Mouse (Mus musculus) fibroblast of lung, adult 2 months (primary cell): ENCODE measurements around the gene Ano10.
"Not testable (repeated sequence)": the region's sequence is repeated elsewhere in the genome, so short reads cannot be mapped to it uniquely, and the experiment has no call there.

Experiments used
- DNase-seq: peaks from one replicate; pipeline ENCODE4 v3.0.0-alpha.2; 2011; ENCODE audit warnings: low read depth

Ano10 gene

DNA sequence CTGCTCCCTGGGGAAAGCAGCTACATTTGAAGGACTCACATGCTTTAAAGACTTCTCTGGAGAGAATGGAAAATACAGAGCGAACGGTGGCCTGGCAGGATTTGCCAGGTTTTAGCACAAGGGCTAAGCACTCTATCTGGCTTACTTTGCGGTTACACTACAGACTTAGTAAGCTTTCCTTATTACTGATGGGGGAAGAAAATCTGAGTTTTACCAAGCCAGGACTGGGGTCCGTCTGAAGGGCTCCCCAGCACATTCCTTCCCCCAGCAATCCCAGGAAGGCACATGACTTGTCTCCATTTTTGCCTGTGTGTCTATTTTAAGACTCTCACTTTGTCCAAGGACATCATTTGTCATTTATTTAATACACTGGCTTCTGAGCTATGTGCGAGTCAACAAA lies 97.2 kb downstream of the Ano10 start:
- no peak for DNase-seq

GRCm38 (mm10) chr9:122195042-122195682 lies 99.1 kb downstream of the Ano10 start:
- DNase-seq = no peak

DNA sequence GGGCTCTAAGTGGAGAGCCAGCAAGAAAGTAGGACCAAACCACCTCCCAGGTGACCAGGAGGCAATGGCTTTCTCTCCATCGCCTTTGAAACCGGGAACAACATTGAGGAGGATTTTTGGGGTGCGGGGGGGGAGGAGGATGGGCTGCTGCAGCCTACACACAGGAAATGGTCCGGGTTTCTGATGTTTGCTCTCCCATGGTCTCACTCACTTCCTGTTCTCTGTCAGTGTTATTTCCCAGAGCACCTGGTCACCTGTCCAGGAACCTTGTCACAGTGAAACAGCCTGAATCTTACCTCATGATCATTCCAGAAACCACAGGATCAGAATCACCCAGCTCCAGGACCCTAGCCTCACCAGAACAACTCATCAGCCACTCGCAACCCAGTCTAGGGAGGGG lies 100.4 kb downstream of the Ano10 start:
- no peak for DNase-seq

DNA sequence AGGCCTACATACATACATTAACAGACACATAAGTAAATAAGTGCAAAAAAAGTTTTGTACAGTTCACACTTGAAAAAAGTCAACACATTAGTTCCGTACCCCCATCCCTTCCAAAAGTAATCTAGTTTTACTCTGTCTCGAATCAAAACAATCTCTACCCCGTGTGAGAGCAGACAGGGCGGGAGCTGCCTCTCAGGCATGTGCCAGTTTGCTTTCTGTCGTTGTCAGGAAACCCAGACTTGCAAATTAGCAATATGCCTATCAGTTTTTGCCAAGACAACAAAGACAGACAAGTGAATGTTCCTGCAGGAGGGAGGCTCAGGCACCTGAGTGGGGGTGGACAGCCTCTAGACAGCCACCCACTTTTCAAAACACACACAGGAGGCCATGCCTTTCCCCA lies 100.9 kb downstream of the Ano10 start:
- DNase-seq = no peak

DNA sequence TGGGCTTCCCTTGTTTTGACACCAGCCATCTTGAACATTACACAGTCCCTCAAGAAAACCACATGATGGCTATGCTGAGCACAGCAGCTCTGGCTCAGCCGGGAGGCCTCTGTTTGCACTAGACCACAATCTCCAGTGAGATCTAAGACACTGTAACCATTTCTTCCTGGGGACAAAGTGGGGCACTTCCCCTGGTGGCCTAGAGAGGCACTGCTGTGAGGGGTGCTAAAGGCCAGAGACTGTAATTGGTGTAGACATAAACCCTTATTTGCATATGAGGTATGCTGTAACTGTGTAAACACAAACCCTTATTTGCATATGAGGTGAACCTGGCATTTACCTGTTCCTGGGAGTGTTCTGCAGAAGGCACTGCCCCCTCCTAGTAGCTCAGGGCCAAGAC lies 105.5 kb downstream of the Ano10 start:
- DNase-seq = no peak

DNA sequence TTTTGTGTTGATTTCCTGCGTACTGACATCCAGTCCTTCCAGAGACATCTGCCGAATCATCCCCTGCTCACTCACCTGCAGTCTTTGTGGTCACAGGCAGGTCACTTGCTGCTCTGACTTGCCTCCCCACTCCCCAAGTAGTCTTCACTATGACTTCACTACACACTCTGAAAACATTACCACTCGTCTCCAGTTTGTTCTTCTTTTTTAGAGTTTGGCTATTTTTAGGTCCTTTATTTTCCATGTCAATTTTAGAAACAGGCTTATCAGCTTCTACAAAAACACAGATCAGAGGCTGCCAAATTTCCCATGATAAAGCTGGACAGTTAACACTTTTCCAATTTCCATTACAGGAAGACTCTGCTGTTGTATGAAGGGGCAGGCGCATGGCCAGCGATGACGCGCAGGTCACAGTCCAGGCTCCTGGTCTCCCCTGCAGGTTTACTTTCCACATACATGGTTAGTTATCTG lies 106.7 kb downstream of the Ano10 start:
- DNase-seq = no peak

DNA sequence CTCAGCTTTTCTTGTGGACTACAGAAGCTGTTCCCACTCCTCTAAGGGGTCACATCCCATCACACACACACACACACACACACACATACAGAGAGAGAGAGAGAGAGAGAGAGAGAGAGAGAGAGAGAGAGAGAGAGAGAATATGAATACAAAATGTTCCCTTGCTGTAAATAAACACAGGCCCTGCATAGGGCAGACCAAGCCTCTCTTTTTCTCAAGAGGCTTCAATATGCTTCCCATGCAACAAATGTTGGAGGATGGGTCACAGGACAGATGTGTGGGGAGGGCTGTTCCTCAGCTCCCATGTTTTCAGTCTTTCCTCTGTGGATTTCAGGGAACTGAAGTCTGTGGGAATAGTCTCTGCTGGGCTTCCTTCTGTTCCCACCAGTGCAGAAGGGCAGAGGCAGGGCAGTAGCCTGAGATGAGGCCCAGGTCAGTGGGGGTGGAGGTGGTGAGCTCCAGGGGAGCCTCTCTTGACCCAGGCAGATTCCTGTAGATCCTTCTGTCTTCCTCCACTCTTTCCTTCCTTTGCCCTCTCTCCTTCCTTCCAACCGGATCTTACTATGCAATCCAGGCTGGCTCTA lies 107.5 kb downstream of the Ano10 start:
- no peak for DNase-seq

- no peak for DNase-seq
These were observed 108.3 kb downstream of the Ano10 start for GRCm38 (mm10) chr9:122185953-122186352.

GRCm38 (mm10) chr9:122185061-122185460 lies 109.2 kb downstream of the Ano10 start:
- DNase-seq = peak; percentile 51

DNA sequence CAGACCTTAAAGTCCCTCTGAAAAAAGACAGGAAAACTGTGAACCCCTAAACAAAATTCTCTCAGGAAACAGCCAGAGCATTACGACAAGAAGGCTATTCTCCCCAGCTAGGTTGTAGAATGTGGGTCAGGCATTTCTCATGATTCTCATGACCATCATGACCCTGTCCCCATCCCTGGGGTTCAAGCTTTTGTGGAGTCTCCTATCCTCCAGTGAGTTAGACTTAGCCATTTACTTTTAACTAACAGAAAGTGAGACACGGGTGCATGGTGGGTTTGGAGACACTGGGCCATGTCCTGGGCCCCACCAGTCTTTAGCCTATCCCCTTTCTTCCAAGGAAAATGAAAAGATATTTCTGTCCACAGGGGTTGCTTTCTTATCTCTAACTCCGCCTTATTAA lies 109.9 kb downstream of the Ano10 start:
- no peak for DNase-seq

- no peak for DNase-seq
These were observed 111.1 kb downstream of the Ano10 start for GRCm38 (mm10) chr9:122183074-122183473.

- DNase-seq = no peak
These were observed 114.1 kb downstream of the Ano10 start for GRCm38 (mm10) chr9:122180105-122180504.

DNA sequence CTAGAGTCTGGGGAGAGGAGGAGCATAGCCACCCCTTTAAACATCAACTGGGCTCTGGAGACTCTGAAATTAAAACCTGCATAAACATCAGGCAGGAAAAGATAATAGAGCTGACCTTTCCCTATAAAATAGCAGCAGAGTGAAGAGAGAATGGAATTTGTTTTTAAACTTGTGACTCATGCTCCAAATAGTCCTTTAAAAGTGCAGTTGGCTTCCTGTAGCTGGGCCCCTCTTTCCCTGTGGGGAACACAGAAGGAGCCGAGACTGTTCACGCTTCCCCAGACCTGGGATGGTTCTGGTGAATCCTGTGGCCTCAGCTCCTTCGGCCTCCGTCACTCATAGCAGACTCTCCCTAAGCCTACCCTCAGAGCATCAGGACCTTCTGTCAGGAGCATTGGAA lies 115.8 kb downstream of the Ano10 start:
- no peak for DNase-seq

DNA sequence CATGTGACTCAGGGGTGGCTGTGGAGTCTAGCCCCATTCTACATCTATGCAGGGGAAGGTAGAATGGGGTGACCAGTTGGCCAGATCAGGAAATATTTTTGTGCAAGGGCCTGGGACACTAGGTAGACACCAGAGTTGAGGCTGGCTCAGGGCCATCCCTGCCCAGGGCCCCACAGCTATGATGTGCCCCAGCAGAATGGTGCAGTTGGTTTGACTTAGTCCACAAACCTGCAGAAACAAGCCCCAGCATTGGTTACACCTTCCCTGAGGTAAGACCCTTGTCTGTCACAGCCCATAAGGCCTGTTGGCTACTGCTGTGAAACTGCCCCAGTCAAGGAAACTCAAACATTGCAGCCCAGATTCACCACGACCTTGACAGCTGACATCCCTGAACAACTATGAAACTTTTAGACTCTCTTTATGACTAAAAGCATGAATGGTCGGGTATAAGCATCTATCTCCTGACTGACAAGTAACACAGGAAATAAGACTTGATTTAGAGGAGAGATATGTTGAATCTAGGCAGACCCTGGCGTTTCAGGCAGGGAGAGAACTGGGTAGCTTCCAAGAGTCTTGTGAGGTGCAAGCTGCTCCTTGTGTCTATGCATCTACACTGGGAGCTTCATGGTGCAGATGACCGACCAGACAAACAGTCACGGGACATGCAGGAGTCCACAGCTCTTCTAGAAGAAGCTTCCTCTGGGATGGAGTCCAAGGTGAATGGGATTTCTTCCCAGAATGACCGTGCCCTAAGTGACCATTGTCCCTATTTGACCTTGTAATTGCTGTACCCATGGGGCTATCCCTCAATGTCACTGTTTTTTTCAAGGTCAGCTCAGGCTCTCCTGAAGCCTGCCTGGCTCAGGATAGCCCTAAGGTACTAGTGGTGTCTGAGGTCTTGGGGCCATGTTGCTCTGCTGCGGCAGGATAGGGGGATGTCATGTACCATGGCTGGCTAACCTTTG lies 116.7 kb downstream of the Ano10 start:
- DNase-seq = no peak

GRCm38 (mm10) chr9:122174723-122175122 lies 119.5 kb downstream of the Ano10 start:
- DNase-seq = no peak

DNA sequence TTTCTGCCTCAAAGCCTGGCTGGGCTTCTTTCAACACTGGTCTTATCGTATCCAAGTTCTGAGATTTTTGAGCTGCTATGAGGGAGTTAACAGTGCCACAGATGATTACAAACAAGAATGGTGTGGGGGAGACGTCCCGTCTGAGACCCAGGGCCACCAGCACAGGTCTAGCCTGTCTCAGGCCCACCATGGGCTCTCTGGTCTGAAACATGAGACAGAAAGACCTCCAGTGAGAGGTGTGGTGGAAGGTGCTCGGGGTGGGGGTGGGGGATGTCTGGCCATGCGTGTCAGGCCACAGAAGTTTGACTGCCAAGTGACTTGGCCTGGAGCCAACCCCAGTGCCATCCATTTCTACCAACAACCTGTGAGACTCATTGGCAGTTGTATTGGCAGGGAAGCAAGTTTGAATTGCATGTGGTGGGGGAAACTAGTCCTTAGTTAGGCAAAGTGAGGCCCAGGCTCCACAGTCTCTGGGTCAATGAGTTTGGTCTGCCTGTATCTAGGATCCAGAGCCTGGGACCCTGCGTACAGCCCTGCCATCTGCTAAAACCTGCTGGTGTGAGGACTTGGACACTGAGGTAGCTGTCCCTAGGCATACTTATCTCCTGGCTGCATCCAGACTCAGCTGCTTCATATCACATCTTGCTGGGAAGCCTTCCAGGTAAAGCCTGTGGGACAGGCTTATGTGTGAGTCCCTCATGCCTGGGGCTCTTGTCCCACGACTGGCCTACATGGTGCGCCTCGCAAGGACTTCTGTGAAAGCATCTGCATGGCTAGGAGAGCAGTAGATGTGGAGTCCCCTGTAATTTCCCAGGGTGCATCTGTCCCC lies 120.6 kb downstream of the Ano10 start:
- DNase-seq = no peak

DNA sequence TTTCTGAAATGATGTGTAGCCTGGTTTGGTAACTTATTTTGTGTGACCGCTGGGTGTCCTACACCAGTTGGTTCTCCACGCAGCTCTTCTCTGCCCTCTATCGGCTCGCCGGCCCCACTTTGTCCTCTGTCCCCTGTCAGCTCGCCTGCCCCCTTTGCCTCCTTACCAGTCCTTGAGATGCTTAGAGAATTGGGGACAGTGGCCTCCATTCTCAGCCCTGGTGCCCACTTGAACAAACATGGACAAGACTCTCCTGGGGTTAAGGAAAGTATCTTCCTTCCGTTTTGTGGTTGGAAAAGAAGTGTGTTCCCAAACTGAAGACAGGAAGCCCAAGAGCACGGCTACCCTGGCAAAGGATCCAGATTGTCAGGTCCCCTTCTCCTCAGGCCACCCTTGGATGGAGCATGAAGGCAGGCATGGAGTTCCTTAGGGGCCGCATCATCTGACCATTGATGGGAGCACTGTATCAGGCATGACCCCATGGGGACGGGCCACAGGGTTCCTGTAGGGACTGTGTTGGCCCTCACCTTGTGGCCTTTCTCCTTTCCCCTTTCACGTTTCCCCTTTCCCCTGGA lies 121.5 kb downstream of the Ano10 start:
- no peak for DNase-seq

DNA sequence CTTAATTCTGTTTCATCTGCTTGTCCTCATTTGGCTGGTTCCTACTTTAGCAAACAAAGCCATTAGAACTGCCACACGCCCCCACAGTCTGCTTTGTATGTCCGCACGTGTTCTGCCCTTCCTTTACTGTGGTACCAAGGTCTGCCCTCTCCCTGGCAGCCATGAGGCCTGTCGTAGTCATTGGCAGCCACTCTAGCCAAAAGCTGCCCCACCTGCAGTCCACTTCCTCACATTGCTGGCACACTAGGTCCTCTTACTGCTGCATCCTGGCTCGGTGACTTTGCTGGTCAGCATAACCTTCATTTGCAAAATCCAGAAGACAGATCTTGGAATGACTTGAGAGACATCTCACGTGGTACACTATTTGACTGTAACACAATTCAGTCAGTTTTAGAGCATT lies 124.3 kb downstream of the Ano10 start:
- DNase-seq = peak; percentile 40

DNA sequence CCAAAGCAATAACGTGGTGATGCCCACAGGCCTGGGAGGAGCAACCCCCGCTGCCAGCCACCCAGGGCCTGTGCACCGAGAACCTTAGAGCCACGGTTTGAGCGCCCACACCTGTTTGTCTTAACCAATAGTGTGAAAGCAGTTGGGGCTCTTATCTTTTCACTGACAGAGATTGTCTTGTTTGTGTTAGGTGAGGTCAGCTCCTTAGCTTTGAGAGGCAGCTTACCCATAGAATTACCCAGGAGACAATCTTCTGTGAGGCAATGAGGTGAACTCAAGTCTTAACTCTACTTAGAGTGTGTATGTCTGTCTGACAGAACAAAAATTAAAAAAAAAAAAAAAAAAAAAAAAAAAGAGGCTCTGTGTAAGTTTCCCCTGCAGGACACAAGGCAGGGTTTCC lies 126.5 kb downstream of the Ano10 start:
- not testable (repeated sequence) for DNase-seq

DNA sequence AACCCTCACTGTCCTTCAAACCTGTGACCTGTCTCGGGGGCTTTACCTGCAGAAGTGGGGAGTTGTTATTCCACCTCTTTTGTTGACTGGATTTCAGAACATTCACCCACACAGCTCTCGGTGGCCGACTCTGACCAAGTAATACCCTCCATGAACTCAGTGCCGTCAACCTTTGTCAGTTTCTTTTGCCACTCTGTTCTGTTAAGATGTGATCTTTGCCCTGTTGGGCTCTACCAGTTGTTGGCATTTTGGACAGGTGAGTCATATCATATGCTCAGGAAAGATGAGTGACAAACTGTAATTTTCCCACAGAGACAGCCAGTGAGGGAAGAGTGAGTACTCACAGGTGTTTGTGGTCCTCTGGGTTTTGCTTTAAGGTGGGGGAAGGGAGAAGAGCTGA lies 129.7 kb downstream of the Ano10 start:
- DNase-seq = no peak

- no peak for DNase-seq
These were observed 137.2 kb downstream of the Ano10 start for GRCm38 (mm10) chr9:122157079-122157441.
